Mouse (Mus musculus): Measurements from ENCODE around the gene Ccdc13.

The Ccdc13 gene

GRCm38 (mm10) chr9:121802747-121803146 lies 36.5 kb downstream of the Ccdc13 start:
- no peak for DNase-seq (ENCODE audit: low read depth, low spot score)

GRCm38 (mm10) chr9:121798887-121799520 lies 40.3 kb downstream of the Ccdc13 start:
- DNase-seq (ENCODE audit: low read depth, low spot score): no peak

- no peak for DNase-seq (ENCODE audit: low read depth, low spot score)
Observed at GRCm38 (mm10) chr9:121797722-121798121, 41.5 kb downstream of the Ccdc13 start.

GRCm38 (mm10) chr9:121794972-121795539 lies 44.2 kb downstream of the Ccdc13 start:
- DNase-seq (ENCODE audit: low read depth, low spot score): no peak

GRCm38 (mm10) chr9:121791757-121792521 lies 47.3 kb downstream of the Ccdc13 start, which contains the start of gene Hhatl:
TSS of gene Hhatl (minus strand) at chr9:121792507.
- DNase-seq (ENCODE audit: low read depth, low spot score): no peak

- DNase-seq (ENCODE audit: low read depth, low spot score): no peak
Observed at GRCm38 (mm10) chr9:121791206-121791605, 48.1 kb downstream of the Ccdc13 start.

- DNase-seq (ENCODE audit: low read depth, low spot score): no peak
Observed at GRCm38 (mm10) chr9:121786359-121786758, 52.9 kb downstream of the Ccdc13 start.

- no peak for DNase-seq (ENCODE audit: low read depth, low spot score)
Observed at GRCm38 (mm10) chr9:121785261-121785660, 54.0 kb downstream of the Ccdc13 start.

- DNase-seq (ENCODE audit: low read depth, low spot score): no peak
Observed at GRCm38 (mm10) chr9:121784801-121785200, 54.5 kb downstream of the Ccdc13 start.

GRCm38 (mm10) chr9:121778066-121778624 lies 61.1 kb downstream of the Ccdc13 start:
- no peak for DNase-seq (ENCODE audit: low read depth, low spot score)

GRCm38 (mm10) chr9:121777484-121778065 lies 61.7 kb downstream of the Ccdc13 start, which contains the start of gene Klhl40:
TSS of gene Klhl40 (plus strand) at chr9:121777607.
- DNase-seq (ENCODE audit: low read depth, low spot score): no peak

GRCm38 (mm10) chr9:121776511-121776910 lies 62.8 kb downstream of the Ccdc13 start:
- no peak for DNase-seq (ENCODE audit: low read depth, low spot score)

GRCm38 (mm10) chr9:121775951-121776350 lies 63.3 kb downstream of the Ccdc13 start:
- DNase-seq (ENCODE audit: low read depth, low spot score): no peak

GRCm38 (mm10) chr9:121772412-121772811 lies 66.8 kb downstream of the Ccdc13 start:
- DNase-seq (ENCODE audit: low read depth, low spot score): no peak

- no peak for DNase-seq (ENCODE audit: low read depth, low spot score)
Observed at GRCm38 (mm10) chr9:121765166-121765855, 74.0 kb downstream of the Ccdc13 start.

GRCm38 (mm10) chr9:121763716-121764115 lies 75.5 kb downstream of the Ccdc13 start:
- no peak for DNase-seq (ENCODE audit: low read depth, low spot score)

GRCm38 (mm10) chr9:121762761-121763160 lies 76.5 kb downstream of the Ccdc13 start:
- DNase-seq (ENCODE audit: low read depth, low spot score): no peak

GRCm38 (mm10) chr9:121762248-121762647 lies 77.0 kb downstream of the Ccdc13 start:
- DNase-seq (ENCODE audit: low read depth, low spot score): no peak

- DNase-seq (ENCODE audit: low read depth, low spot score): no peak
Observed at GRCm38 (mm10) chr9:121761787-121762186, 77.5 kb downstream of the Ccdc13 start.

GRCm38 (mm10) chr9:121761091-121761665 lies 78.1 kb downstream of the Ccdc13 start:
- DNase-seq (ENCODE audit: low read depth, low spot score): no peak
